Mouse (Mus musculus) liver, adult 2 months (tissue): Measurements from ENCODE around the gene Eaf1.

ENCODE experiments used
- CTCF ChIP-seq: fragments of 200-500 bp; IDR thresholded peaks from 2 replicates; pipeline ENCODE4 v1.5.1; 2011; ENCODE audit warnings: low read depth, low read length, control low read depth
- POLR2A ChIP-seq: fragments of 200-500 bp; IDR thresholded peaks from 2 replicates; pipeline ENCODE4 v1.6.1; 2011; ENCODE audit warnings: low read length, control low read depth; ENCODE audit not compliant: insufficient read depth; ENCODE audit errors: extremely low read depth

- peak; percentile 56 for TF ChIP-seq POLR2A
- TF ChIP-seq CTCF = no peak
These were observed 816 bp downstream of the Eaf1 start, which contains the start of gene Mettl6 for GRCm38 (mm10) chr14:31494975-31495455.
